17 mouse cellular contexts compared by ENCODE assay signal in the genomic region with DNA sequence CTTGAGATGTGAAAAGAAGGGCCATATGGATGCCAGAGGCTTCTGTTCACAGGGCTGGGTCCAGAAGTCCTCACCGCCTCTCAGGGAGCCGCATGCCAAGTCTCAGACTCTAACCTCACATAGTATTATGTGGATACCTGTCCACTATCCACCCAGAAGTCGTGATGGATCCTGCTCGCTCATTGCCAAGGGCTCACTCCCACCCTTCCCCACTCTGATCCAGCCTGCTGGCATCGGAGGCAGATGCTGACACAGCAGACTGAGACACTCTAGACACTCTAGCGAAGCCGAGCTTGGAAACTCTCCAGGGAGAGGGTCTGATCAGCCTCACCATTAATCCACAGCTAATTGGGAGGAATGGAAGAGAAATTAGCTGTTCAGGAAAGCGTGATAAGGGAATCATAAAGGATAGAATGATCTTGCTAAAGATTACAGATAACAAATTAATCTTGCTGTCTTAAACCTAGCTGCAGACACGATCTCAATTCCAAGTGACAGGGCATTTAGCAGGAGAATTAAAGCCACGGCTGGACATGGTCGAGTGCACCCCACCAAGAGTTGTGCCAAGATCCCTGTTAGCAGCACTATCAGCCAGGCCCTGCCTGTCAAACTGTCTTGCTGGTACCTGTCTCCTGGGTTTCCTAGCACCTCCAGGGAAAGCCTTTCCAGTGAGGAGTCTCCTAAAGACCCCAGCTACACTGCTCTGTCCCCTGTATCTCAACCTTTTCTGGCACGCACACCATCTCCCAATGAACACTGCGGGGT. TPM values are rescaled to one million over a fixed set of nuclear protein-coding genes. Genes with fewer than 3 reads are reported as not detected.
A peak's percentile ranks its signal among the peaks of the same experiment; 100 is the strongest.
DNase-seq lines count a peak whose midpoint lies in the region; ATAC-seq lines count a peak whose summit lies in the region.
"Had no signal": no experiment of that assay in that cellular context is flagged by ENCODE, and none has a peak within 500 bp of the region (broad histone marks: within the 10 kb centered on the region; RNA-seq: fewer than 3 reads in every experiment).

No protein-coding gene starts in this region.

- peaks cover 16% of the 10 kb centered on the region for H3K36me3 ChIP-seq in embryonic facial prominence, embryonic 12.5 days
- peaks cover 20% of the 10 kb centered on the region for H3K36me3 ChIP-seq in embryonic facial prominence, embryonic 10.5 days (replicated peaks)
- peaks cover 25% of the 10 kb centered on the region; the same call in 1 of the 2 replicates for H3K36me3 ChIP-seq in hindbrain, embryonic 15.5 days
- peaks cover 21% of the 10 kb centered on the region for H3K36me3 ChIP-seq in heart, embryonic 10.5 days
- H3K36me3 ChIP-seq: intestine, embryonic 15.5 days; liver, embryonic 13.5 days had no signal

- H3K4me1 ChIP-seq in embryonic facial prominence, embryonic 12.5 days, result peaks cover 6% of the 10 kb centered on the region; the same call in 1 of the 2 replicates
- H3K4me1 ChIP-seq in embryonic facial prominence, embryonic 10.5 days, result no peaks in the 10 kb centered on the region
- peaks cover 41% of the 10 kb centered on the region for H3K4me1 ChIP-seq in hindbrain, embryonic 15.5 days (replicated peaks)
- peaks cover 6% of the 10 kb centered on the region for H3K4me1 ChIP-seq in heart, embryonic 10.5 days
- H3K4me1 ChIP-seq: liver, embryonic 13.5 days had no signal

- H3K4me2 ChIP-seq in embryonic facial prominence, embryonic 12.5 days (replicated peaks), result no peak overlapping the region
- no peak overlapping the region for H3K4me2 ChIP-seq in hindbrain, embryonic 15.5 days
- H3K4me2 ChIP-seq: intestine, embryonic 15.5 days; liver, embryonic 13.5 days had no signal

- H3K27ac ChIP-seq in embryonic facial prominence, embryonic 12.5 days, result no peak overlapping the region
- H3K27ac ChIP-seq in embryonic facial prominence, embryonic 10.5 days (replicated peaks), result no peak overlapping the region
- H3K27ac ChIP-seq in hindbrain, embryonic 15.5 days (replicated peaks), result 0 out of 2 replicates have a peak overlapping the region, but pooled peaks have one; percentile 10
- H3K27ac ChIP-seq in heart, embryonic 10.5 days, result no peak overlapping the region
- H3K27ac ChIP-seq: gastrocnemius, adult 2 months; intestine, embryonic 15.5 days; left cerebral cortex, adult 2 months; liver, embryonic 13.5 days had no signal

- no peaks in the 10 kb centered on the region for H3K27me3 ChIP-seq in embryonic facial prominence, embryonic 12.5 days
- no peaks in the 10 kb centered on the region for H3K27me3 ChIP-seq in embryonic facial prominence, embryonic 10.5 days (replicated peaks; ENCODE audit: low read depth, poor library complexity, severe bottlenecking)
- H3K27me3 ChIP-seq in hindbrain, embryonic 15.5 days, result no peaks in the 10 kb centered on the region; the same call in 1 of the 2 replicates
- 0 out of 2 replicates have a peak, but pooled peaks cover 11% of the 10 kb centered on the region for H3K27me3 ChIP-seq in heart, embryonic 10.5 days (ENCODE audit: insufficient read depth, poor library complexity, severe bottlenecking)
- H3K27me3 ChIP-seq: intestine, embryonic 15.5 days; liver, embryonic 13.5 days had no signal

- DNase-seq in embryonic facial prominence, embryonic 10.5 days (ENCODE audit: low spot score), result no peak
- DNase-seq in left cerebral cortex, postnatal 4 days, result peak; percentile 73
- DNase-seq in left cerebral cortex, adult 18-20 months (ENCODE audit: low spot score in 2 of 2), result no peak
- DNase-seq in retina, postnatal 1 day, result peak; percentile 86
- no peak for DNase-seq in yolk sac, embryonic 10.5 days (ENCODE audit: low spot score)
- no peak for DNase-seq in heart, embryonic 10.5 days (ENCODE audit: low spot score)
- DNase-seq: adrenal gland, postnatal 10 days; gastrocnemius, adult 2 months; liver, embryonic 13.5 days had no signal

- H3K9me3 ChIP-seq in embryonic facial prominence, embryonic 12.5 days, result peaks cover 13% of the 10 kb centered on the region
- H3K9me3 ChIP-seq in embryonic facial prominence, embryonic 10.5 days, result peaks cover 14% of the 10 kb centered on the region
- H3K9me3 ChIP-seq in hindbrain, embryonic 15.5 days, result no peaks in the 10 kb centered on the region
- peaks cover 25% of the 10 kb centered on the region for H3K9me3 ChIP-seq in heart, embryonic 10.5 days
- H3K9me3 ChIP-seq: intestine, embryonic 15.5 days; liver, embryonic 13.5 days had no signal

- WGBS in embryonic facial prominence, embryonic 12.5 days, result 76% methylated on average over 13 of the region's 13 CpGs
- 77% methylated on average over 13 of the region's 13 CpGs for WGBS in embryonic facial prominence, embryonic 10.5 days
- 41% methylated on average over 13 of the region's 13 CpGs for WGBS in hindbrain, embryonic 15.5 days
- 71% methylated on average over 13 of the region's 13 CpGs for WGBS in heart, embryonic 10.5 days

- no peak overlapping the region for H3K9ac ChIP-seq in embryonic facial prominence, embryonic 12.5 days
- no peak overlapping the region for H3K9ac ChIP-seq in hindbrain, embryonic 15.5 days
- H3K9ac ChIP-seq: intestine, embryonic 15.5 days; liver, embryonic 13.5 days had no signal

- intact Hi-C loops in left cerebral cortex, postnatal 4 days (cut with DNase I), result no loop called here

- ATAC-seq in embryonic facial prominence, embryonic 12.5 days (ENCODE audit: insufficient number of reproducible peaks, insufficient read depth, low FRiP score, low TSS enrichment), result peak; percentile 42; the same call in 1 of the 2 replicates
- ATAC-seq in hindbrain, embryonic 15.5 days (ENCODE audit: low FRiP score, low read depth), result peak; percentile 61
- ATAC-seq: intestine, embryonic 15.5 days had no signal

- H3K4me3 ChIP-seq in embryonic facial prominence, embryonic 12.5 days, result no peak overlapping the region
- H3K4me3 ChIP-seq in embryonic facial prominence, embryonic 10.5 days, result no peak overlapping the region
- no peak overlapping the region for H3K4me3 ChIP-seq in hindbrain, embryonic 15.5 days
- H3K4me3 ChIP-seq in heart, embryonic 10.5 days, result no peak overlapping the region
- H3K4me3 ChIP-seq: gastrocnemius, adult 2 months; intestine, embryonic 15.5 days; left cerebral cortex, adult 2 months; liver, embryonic 13.5 days had no signal

RNA-seq across cellular contexts. Expression of a gene that starts 21.6 kb away (rescaled TPM):
- polyA plus RNA-seq in embryonic facial prominence, embryonic 12.5 days (2016; fragmentation: Nextera tagmentation; extraction: Ambion mirVana), result 7.1 and 8.0 TPM in 2 replicates
- 2.2 and 4.9 TPM in 2 replicates for polyA plus RNA-seq in embryonic facial prominence, embryonic 10.5 days (2016; fragmentation: Nextera tagmentation; extraction: Ambion mirVana)
- total RNA-seq in left cerebral cortex, postnatal 4 days (2021), result 100 to 1,000 TPM; 152 to 153 TPM
- total RNA-seq in left cerebral cortex, adult 18-20 months (2021), result 100 to 1,000 TPM; 388 to 416 TPM
- polyA plus RNA-seq in hindbrain, embryonic 15.5 days (2015; fragmentation: Nextera tagmentation; extraction: Ambion mirVana), result 16.4 and 19.7 TPM in 2 replicates
- 3.0 and 3.8 TPM in 2 replicates for polyA plus RNA-seq in heart, embryonic 10.5 days (2016; fragmentation: Nextera tagmentation; extraction: Ambion mirVana)

RNA-seq across cellular contexts. Expression of a gene that starts 36.9 kb away (rescaled TPM):
- polyA plus RNA-seq in embryonic facial prominence, embryonic 12.5 days (2016; fragmentation: Nextera tagmentation; extraction: Ambion mirVana), result 0.23 TPM in 2 replicates
- 0.32 and 0.33 TPM in 2 replicates for polyA plus RNA-seq in embryonic facial prominence, embryonic 10.5 days (2016; fragmentation: Nextera tagmentation; extraction: Ambion mirVana)
- 10 to 100 TPM; 21.2 to 25.8 TPM for total RNA-seq in left cerebral cortex, postnatal 4 days (2021)
- total RNA-seq in left cerebral cortex, adult 18-20 months (2021), result 10 to 100 TPM; 70.5 to 75.2 TPM
- 10.1 and 10.4 TPM in 2 replicates for polyA plus RNA-seq in hindbrain, embryonic 15.5 days (2015; fragmentation: Nextera tagmentation; extraction: Ambion mirVana)
- polyA plus RNA-seq in heart, embryonic 10.5 days (2016; fragmentation: Nextera tagmentation; extraction: Ambion mirVana), result 0.09 and 0.18 TPM in 2 replicates
- polyA plus RNA-seq: C2C12; liver, embryonic 13.5 days had no signal

RNA-seq across cellular contexts. Expression of a gene that starts 58.6 kb away (rescaled TPM):
- polyA plus RNA-seq in embryonic facial prominence, embryonic 12.5 days (2016; fragmentation: Nextera tagmentation; extraction: Ambion mirVana), result 0.46 and 0.48 TPM in 2 replicates
- polyA plus RNA-seq in embryonic facial prominence, embryonic 10.5 days (2016; fragmentation: Nextera tagmentation; extraction: Ambion mirVana), result 0.41 and 0.70 TPM in 2 replicates
- under 1 TPM in 1 of 2 experiments, not detected in 1; 0.58 TPM for total RNA-seq in left cerebral cortex, postnatal 4 days (2021)
- not detected for total RNA-seq in left cerebral cortex, adult 18-20 months (2021)
- not detected in 2 replicates for polyA plus RNA-seq in hindbrain, embryonic 15.5 days (2015; fragmentation: Nextera tagmentation; extraction: Ambion mirVana)
- 0.15 TPM in 1 of 2 replicates, not detected in the other for polyA plus RNA-seq in heart, embryonic 10.5 days (2016; fragmentation: Nextera tagmentation; extraction: Ambion mirVana)
- total RNA-seq: adrenal gland, postnatal 10 days; gastrocnemius, adult 2 months had no signal
- polyA plus RNA-seq: C2C12; heart, embryonic 14.5 days; intestine, embryonic 15.5 days; liver, embryonic 13.5 days; neural tube, embryonic 11.5 days; small intestine, adult 2 months had no signal

Comparison
In these comparisons a context has a peak if more than half of its experiments do, and no peak if none do; other contexts are left out.
1. DNase-seq: peak in left cerebral cortex, postnatal 4 days (single experiment) and retina, postnatal 1 day (single experiment); none in embryonic facial prominence, embryonic 10.5 days (single experiment), left cerebral cortex, adult 18-20 months (0 of 2), yolk sac, embryonic 10.5 days (single experiment) and heart, embryonic 10.5 days (single experiment).